Comparison of ENCODE assay signal across 7 mouse cellular contexts in the genomic region with DNA sequence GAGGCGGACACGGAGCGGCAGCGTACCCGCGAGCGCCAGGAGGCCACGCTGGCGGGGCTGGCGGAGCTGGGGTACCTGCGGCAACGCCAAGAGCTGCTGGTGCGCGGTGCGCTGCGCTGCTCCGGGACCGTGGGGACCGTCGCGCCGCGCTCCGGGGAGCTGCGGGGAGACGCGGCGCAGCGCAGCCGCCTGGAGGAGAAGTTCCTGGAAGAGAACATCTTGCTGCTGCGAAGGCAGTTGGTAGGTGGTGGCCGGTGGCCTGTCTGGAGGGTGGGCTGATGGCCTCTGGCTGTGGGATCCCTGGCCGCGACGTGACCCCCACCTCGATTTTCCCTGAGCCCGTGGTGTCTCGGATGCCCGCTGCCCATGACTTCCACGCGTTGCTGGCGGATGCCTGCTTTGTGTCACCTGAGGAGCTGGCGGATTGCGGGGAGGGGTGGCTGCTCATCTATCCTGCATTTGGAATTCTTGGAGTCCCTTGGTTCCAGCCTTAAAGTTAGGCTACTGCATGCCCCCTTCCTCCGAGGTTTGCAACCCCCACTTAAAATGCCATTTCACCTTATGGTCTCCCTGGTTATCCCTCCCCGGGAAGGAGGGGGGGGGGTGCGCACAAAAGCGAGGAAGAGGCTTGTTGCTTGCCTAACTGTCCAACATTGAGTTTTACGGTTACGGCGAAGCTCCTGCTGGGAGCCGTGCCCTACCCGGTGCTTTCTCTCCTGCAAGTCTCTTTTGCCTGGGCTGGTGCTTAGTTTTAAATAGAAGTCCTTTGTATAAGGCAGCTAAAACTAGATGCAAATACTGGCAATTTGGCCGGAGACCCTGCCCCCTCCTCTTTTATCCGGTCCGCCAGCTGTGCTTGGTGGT. TPM values are rescaled to one million over a fixed set of nuclear protein-coding genes. Genes with fewer than 3 reads are reported as not detected.
A peak's percentile ranks its signal among the peaks of the same experiment; 100 is the strongest.
DNase-seq lines count a peak whose midpoint lies in the region; ATAC-seq and TF ChIP-seq lines count a peak whose summit lies in the region.

No protein-coding gene starts in this region.

- H3K79me2 ChIP-seq in C2C12 (ENCODE audit: control insufficient read depth, insufficient read depth) = no peaks in the 10 kb centered on the region

- no peaks in the 10 kb centered on the region for H3K27me3 ChIP-seq in C2C12 (ENCODE audit: control insufficient read depth, insufficient read depth, insufficient read length)
- H3K27me3 ChIP-seq in heart, embryonic 11.5 days (ENCODE audit: control insufficient read depth, insufficient read depth, low read length) = no peaks in the 10 kb centered on the region
- peaks cover 48% of the 10 kb centered on the region for H3K27me3 ChIP-seq in midbrain, embryonic 10.5 days (ENCODE audit: low read depth, poor library complexity, severe bottlenecking)
- no peaks in the 10 kb centered on the region for H3K27me3 ChIP-seq in stomach, postnatal 0 days (ENCODE audit: control insufficient read depth, insufficient read depth, low read length)

- peaks cover 0 to 2% of the 10 kb centered on the region in 2 experiments; a peak in 1 of 4 replicates for H3K4me1 ChIP-seq in ES-E14 (ENCODE audit: control insufficient read depth in 2 of 2, insufficient read depth in 2 of 2, low read length in 2 of 2, poor library complexity in 1 of 2)
- H3K4me1 ChIP-seq in heart, embryonic 11.5 days (ENCODE audit: control insufficient read depth, insufficient read depth, low read length) = peaks cover 11% of the 10 kb centered on the region
- H3K4me1 ChIP-seq in midbrain, embryonic 10.5 days = peaks cover 30% of the 10 kb centered on the region
- H3K4me1 ChIP-seq in stomach, postnatal 0 days (replicated peaks; ENCODE audit: control insufficient read depth, insufficient read depth) = no peaks in the 10 kb centered on the region

- H3K27ac ChIP-seq in ES-E14 (ENCODE audit: insufficient read depth, low read depth, low read length, poor library complexity, severe bottlenecking) = no peak overlapping the region
- H3K27ac ChIP-seq in heart, embryonic 11.5 days (ENCODE audit: low read depth, low read length) = peak overlapping the region; percentile 95
- peak overlapping the region; percentile 86 for H3K27ac ChIP-seq in midbrain, embryonic 10.5 days (replicated peaks)
- H3K27ac ChIP-seq in stomach, postnatal 0 days (replicated peaks) = peak overlapping the region; percentile 89

- ATAC-seq in heart, embryonic 11.5 days (replicated peaks; ENCODE audit: insufficient number of reproducible peaks, low FRiP score, low TSS enrichment) = peak; percentile 33; the same call in 1 of the 2 replicates
- peak; percentile 58 for ATAC-seq in stomach, postnatal 0 days (ENCODE audit: low FRiP score, low TSS enrichment)

- peak overlapping the region; percentile 79 for H3K4me2 ChIP-seq in heart, embryonic 11.5 days
- H3K4me2 ChIP-seq in stomach, postnatal 0 days (replicated peaks; ENCODE audit: low read depth) = peak overlapping the region; percentile 91

- peak overlapping the region; percentile 65 for H3K9ac ChIP-seq in ES-E14 (ENCODE audit: insufficient read depth, low read depth, low read length, poor library complexity, severe bottlenecking)
- peak overlapping the region; percentile 90 for H3K9ac ChIP-seq in heart, embryonic 11.5 days (ENCODE audit: low read depth, low read length)
- H3K9ac ChIP-seq in stomach, postnatal 0 days (ENCODE audit: low read length) = peak overlapping the region; percentile 82

- DNase-seq in ES-E14 (ENCODE audit: low read depth, low spot score) = no peak
- DNase-seq in cerebellum, postnatal 36 days = peak; percentile 46 to 57
- DNase-seq in layer of hippocampus, postnatal 14 days (ENCODE audit: low spot score in 2 of 2) = peak; percentile 22
- peak; percentile 59 for DNase-seq in midbrain, embryonic 10.5 days (ENCODE audit: low spot score)
- DNase-seq in stomach, postnatal 0 days (ENCODE audit: low spot score) = no peak

- H3K79me3 ChIP-seq in C2C12 (ENCODE audit: low read depth) = no peaks in the 10 kb centered on the region

- H3K9me3 ChIP-seq in ES-E14 (ENCODE audit: control insufficient read depth, insufficient read depth, low read depth, low read length) = no peaks in the 10 kb centered on the region
- no peaks in the 10 kb centered on the region for H3K9me3 ChIP-seq in heart, embryonic 11.5 days (replicated peaks; ENCODE audit: control insufficient read depth, low read length)
- no peaks in the 10 kb centered on the region for H3K9me3 ChIP-seq in midbrain, embryonic 10.5 days (replicated peaks)
- no peaks in the 10 kb centered on the region for H3K9me3 ChIP-seq in stomach, postnatal 0 days (ENCODE audit: control insufficient read depth, low read length)

- TF ChIP-seq EP300 in stomach, postnatal 0 days (optimal IDR thresholded peaks at IDR 0.05) = no peak

- no peaks in the 10 kb centered on the region for H3K36me3 ChIP-seq in C2C12 (ENCODE audit: control insufficient read depth, insufficient read depth)
- H3K36me3 ChIP-seq in ES-E14 (ENCODE audit: control insufficient read depth, insufficient read depth, low read length, poor library complexity, severe bottlenecking) = no peaks in the 10 kb centered on the region
- peaks cover 10% of the 10 kb centered on the region for H3K36me3 ChIP-seq in heart, embryonic 11.5 days (ENCODE audit: control insufficient read depth, insufficient read depth, low read length)
- H3K36me3 ChIP-seq in midbrain, embryonic 10.5 days = 0 out of 2 replicates have a peak, but pooled peaks cover 7% of the 10 kb centered on the region
- no peaks in the 10 kb centered on the region for H3K36me3 ChIP-seq in stomach, postnatal 0 days (ENCODE audit: control insufficient read depth, insufficient read depth, low read length)

- peak overlapping the region; percentile 90 for H3ac ChIP-seq in C2C12 (ENCODE audit: control insufficient read depth, insufficient read length, low read depth)

- H3K4me3 ChIP-seq in C2C12 (ENCODE audit: insufficient read depth, poor library complexity, severe bottlenecking) = peak overlapping the region; percentile 25
- peak overlapping the region; percentile 76 to 87 for H3K4me3 ChIP-seq in ES-E14 (ENCODE audit: insufficient read depth in 1 of 2, low read depth in 1 of 2, low read length in 2 of 2, poor library complexity in 1 of 2, severe bottlenecking in 1 of 2)
- H3K4me3 ChIP-seq in heart, embryonic 11.5 days (ENCODE audit: low read depth, low read length) = peak overlapping the region; percentile 90
- peak overlapping the region; percentile 75 for H3K4me3 ChIP-seq in midbrain, embryonic 10.5 days
- H3K4me3 ChIP-seq in stomach, postnatal 0 days (ENCODE audit: low read depth, low read length) = peak overlapping the region; percentile 76

- no peak for TF ChIP-seq CTCF in C2C12 (IDR thresholded peaks at IDR 0.05; ENCODE audit: control insufficient read depth, insufficient read depth, insufficient read length)
- TF ChIP-seq CTCF in stomach, postnatal 0 days (IDR thresholded peaks at IDR 0.05; ENCODE audit: low read depth) = no peak

- in situ Hi-C loops in ES-E14 (cut with MboI; ENCODE audit: low sequenced_read_pairs in 2 of 2, unreplicated experiment in 2 of 2) = no loop called here

- WGBS in heart, embryonic 11.5 days (ENCODE audit: insufficient replicate concordance) = under 1% methylated on average over 51 of the region's 56 CpGs
- under 1% methylated on average over 56 of the region's 56 CpGs for WGBS in midbrain, embryonic 10.5 days
- WGBS in stomach, postnatal 0 days = 1% methylated on average over 52 of the region's 56 CpGs

TF ChIP-seq in C2C12, 6 proteins besides CTCF, POLR2A, EP300 and RAD21:
- TF ChIP-seq MYOG (IDR thresholded peaks at IDR 0.05; ENCODE audit: control insufficient read depth, extremely low read depth, insufficient read length) (no peak), USF1 (IDR thresholded peaks at IDR 0.05; ENCODE audit: low read depth) (no peak), CEBPB (IDR thresholded peaks at IDR 0.05; ENCODE audit: low read depth) (no peak), MYOD1 (IDR thresholded peaks at IDR 0.05; ENCODE audit: control insufficient read depth, insufficient read length, low read depth) (no peak), FOSL1 (IDR thresholded peaks at IDR 0.05; ENCODE audit: insufficient read depth, low read length, poor library complexity, severe bottlenecking) (no peak), MAX (IDR thresholded peaks at IDR 0.05) (no peak)
TF ChIP-seq in C2C12: peak in this region for 0.

TF ChIP-seq in ES-E14, 5 proteins besides CTCF, POLR2A, EP300 and RAD21:
- TF ChIP-seq CHD2 (IDR thresholded peaks at IDR 0.05; ENCODE audit: low read depth, low read length) = no peak
TF ChIP-seq in ES-E14: peak in this region for 0.

RNA-seq across cellular contexts. Expression of gene Dact1, which starts 0.6 kb away (rescaled TPM):
- polyA plus RNA-seq in C2C12 (2012; fragmentation: generic; extraction: Trizol) = 1.6 TPM
- total RNA-seq in ES-E14 (2012; rRNA removed) = 3.2 and 3.4 TPM in 2 replicates
- 10.7 and 11.1 TPM in 2 replicates for polyA plus RNA-seq in heart, embryonic 11.5 days (2014; fragmentation: Nextera tagmentation; extraction: Ambion mirVana)
- 10 to 100 TPM; 12.7 to 15.1 TPM for total RNA-seq in layer of hippocampus, postnatal 14 days (2021)
- 7.2 and 9.0 TPM in 2 replicates for polyA plus RNA-seq in midbrain, embryonic 10.5 days (2016; fragmentation: Nextera tagmentation; extraction: Ambion mirVana)
- polyA plus RNA-seq in stomach, postnatal 0 days (2015; fragmentation: Nextera tagmentation; extraction: Ambion mirVana) = 5.1 and 5.9 TPM in 2 replicates

Comparison
In these comparisons a context has a peak if more than half of its experiments do, and no peak if none do; other contexts are left out.
1. H3K4me3 ChIP-seq: peak in every context shown above with its lines; median percentile 90 in heart, embryonic 11.5 days; 82 in ES-E14; 76 in stomach, postnatal 0 days; 75 in midbrain, embryonic 10.5 days; 25 in C2C12.
2. DNase-seq: peak in cerebellum, postnatal 36 days (2 of 2), layer of hippocampus, postnatal 14 days (2 of 2) and midbrain, embryonic 10.5 days (single experiment); none in ES-E14 (single experiment) and stomach, postnatal 0 days (single experiment).
3. Peak in every context shown above with its lines, with median percentiles within 50 percentile points of each other: H3K9ac ChIP-seq.